Comparison of ENCODE assay signal across 8 mouse cellular contexts in the genomic region with DNA sequence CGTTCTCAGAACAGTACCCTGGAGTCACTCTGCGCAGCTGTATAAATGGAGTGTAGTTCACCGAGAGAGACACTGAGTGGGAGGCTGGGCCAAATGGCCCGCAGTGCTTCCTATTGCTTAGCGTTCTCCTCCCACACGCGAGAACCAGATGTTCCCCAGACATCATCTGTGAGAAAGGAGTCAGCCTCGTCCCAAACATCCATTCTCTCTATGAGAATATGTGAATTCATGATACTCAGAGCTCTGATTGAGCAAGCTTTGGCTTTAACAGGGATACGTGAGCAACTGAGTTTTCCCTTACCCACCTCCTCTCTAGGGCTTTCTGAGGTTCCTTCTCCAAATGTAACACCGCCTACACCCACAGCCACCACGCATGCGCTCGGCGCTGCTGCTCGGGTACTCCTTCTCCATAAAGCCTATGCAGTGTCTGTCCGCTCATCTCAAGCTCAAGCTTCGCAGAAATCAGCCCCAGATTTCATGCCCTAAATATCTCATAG. TPM values are rescaled to one million over a fixed set of nuclear protein-coding genes. Genes with fewer than 3 reads are reported as not detected.
A peak's percentile ranks its signal among the peaks of the same experiment; 100 is the strongest.
DNase-seq lines count a peak whose midpoint lies in the region; ATAC-seq and TF ChIP-seq lines count a peak whose summit lies in the region.

No protein-coding gene starts in this region.

- H3K4me3 ChIP-seq in kidney, embryonic 14.5 days (ENCODE audit: low read length) = no peak overlapping the region
- no peak overlapping the region for H3K4me3 ChIP-seq in kidney, postnatal 0 days (replicated peaks; ENCODE audit: low read depth, low read length)

- H3K4me1 ChIP-seq in kidney, embryonic 14.5 days (ENCODE audit: control insufficient read depth, insufficient read depth, low read length) = peaks cover 42% of the 10 kb centered on the region
- peaks cover 60% of the 10 kb centered on the region for H3K4me1 ChIP-seq in kidney, postnatal 0 days (replicated peaks; ENCODE audit: insufficient read depth, low read length)

- DNase-seq in kidney, adult 11 months = no peak
- peak; percentile 95 for DNase-seq in brain, adult 2 months (ENCODE audit: low read depth, low spot score)
- peak; percentile 99 for DNase-seq in heart, adult 11 months
- DNase-seq in kidney, postnatal 0 days (ENCODE audit: low spot score) = peak; percentile 87
- peak; percentile 71 for DNase-seq in lung, postnatal 36 days
- DNase-seq in Muller cell, postnatal 12 days (ENCODE audit: inconsistent ontology term) = no peak

- TF ChIP-seq CTCF in kidney, postnatal 0 days (IDR thresholded peaks at IDR 0.05; ENCODE audit: low read depth) = no peak

- no peak overlapping the region for H3K9ac ChIP-seq in kidney, embryonic 14.5 days (ENCODE audit: low read depth, low read length)
- H3K9ac ChIP-seq in kidney, postnatal 0 days (ENCODE audit: low read depth, low read length) = 0 out of 2 replicates have a peak overlapping the region, but pooled peaks have one; percentile 8

- H3K27me3 ChIP-seq in kidney, embryonic 14.5 days (ENCODE audit: control insufficient read depth, insufficient read depth, low read length) = no peaks in the 10 kb centered on the region
- H3K27me3 ChIP-seq in kidney, postnatal 0 days (ENCODE audit: insufficient read depth, low read length) = no peaks in the 10 kb centered on the region

- peaks cover under 1% of the 10 kb centered on the region; the same call in 1 of the 2 replicates for H3K36me3 ChIP-seq in kidney, embryonic 14.5 days (ENCODE audit: control insufficient read depth, insufficient read depth, low read length)
- H3K36me3 ChIP-seq in kidney, postnatal 0 days (ENCODE audit: insufficient read depth, low read length) = no peaks in the 10 kb centered on the region

- peak overlapping the region; percentile 63; the same call in 1 of the 2 replicates for H3K27ac ChIP-seq in kidney, embryonic 14.5 days (ENCODE audit: low read depth, low read length)
- peak overlapping the region; percentile 79 for H3K27ac ChIP-seq in kidney, postnatal 0 days

- peak overlapping the region; percentile 4; the same call in 1 of the 2 replicates for H3K4me2 ChIP-seq in kidney, embryonic 14.5 days (replicated peaks; ENCODE audit: low read depth, low read length)
- peak overlapping the region; percentile 6 for H3K4me2 ChIP-seq in kidney, postnatal 0 days (ENCODE audit: low read length)

- H3K9me3 ChIP-seq in kidney, embryonic 14.5 days (ENCODE audit: control insufficient read depth, low read length) = no peaks in the 10 kb centered on the region
- H3K9me3 ChIP-seq in kidney, postnatal 0 days (replicated peaks; ENCODE audit: low read length) = no peaks in the 10 kb centered on the region

- WGBS in kidney, embryonic 14.5 days = 41% methylated on average over 17 of the region's 17 CpGs
- 37% methylated on average over 17 of the region's 17 CpGs for WGBS in kidney, postnatal 0 days

- ATAC-seq in kidney, embryonic 14.5 days (ENCODE audit: low FRiP score, low TSS enrichment) = peak; percentile 38
- no peak for ATAC-seq in kidney, postnatal 0 days (replicated peaks; ENCODE audit: low FRiP score, low read depth)
- no peak for ATAC-seq in erythroblast, adult 5-6 weeks (replicated peaks; ENCODE audit: low FRiP score, poor library complexity, severe bottlenecking)

RNA-seq across cellular contexts. Expression of a gene that starts 22.5 kb away (rescaled TPM):
- polyA plus RNA-seq in kidney, embryonic 14.5 days (2014; fragmentation: Nextera tagmentation; extraction: Ambion mirVana) = 21.3 and 34.2 TPM in 2 replicates
- polyA plus RNA-seq in kidney, postnatal 0 days (2015; fragmentation: Nextera tagmentation; extraction: Ambion mirVana) = 20.8 and 23.3 TPM in 2 replicates
- total RNA-seq in erythroblast, adult 5-6 weeks (2015; ENCODE audit: low replicate concordance) = 2.5 and 2.9 TPM in 2 replicates
- 0.70 and 1.1 TPM in 2 replicates for total RNA-seq in erythroblast, adult 5-6 weeks (2017; ENCODE audit: low replicate concordance)

Comparison
In these comparisons a context has a peak if more than half of its experiments do, and no peak if none do; other contexts are left out.
1. DNase-seq: peak in brain, adult 2 months (single experiment), heart, adult 11 months (single experiment), kidney, postnatal 0 days (single experiment) and lung, postnatal 36 days (single experiment); none in kidney, adult 11 months (single experiment) and Muller cell, postnatal 12 days (single experiment).